Comparison of ENCODE assay signal across 24 mouse cellular contexts in the genomic region with DNA sequence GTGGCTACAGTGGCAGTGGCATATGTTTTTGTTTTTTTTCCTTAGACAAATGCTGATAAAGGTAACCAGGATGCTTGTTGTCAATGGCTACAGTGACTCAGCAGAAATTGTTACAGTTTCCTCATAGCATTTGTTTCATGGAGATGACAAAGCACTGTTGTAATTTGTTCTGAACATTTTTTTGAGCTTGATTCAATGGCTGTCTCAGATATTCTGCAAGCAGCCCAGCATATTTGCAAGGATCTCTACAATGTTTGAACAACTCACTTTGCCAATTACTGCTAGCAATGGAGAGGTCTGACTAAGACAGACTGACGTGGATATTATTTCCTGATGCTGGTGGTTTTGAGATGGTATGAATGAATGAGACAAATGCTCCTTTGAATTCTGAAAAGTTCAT.
DNase-seq lines count a peak whose midpoint lies in the region; ATAC-seq and TF ChIP-seq lines count a peak whose summit lies in the region.
"Had no signal": no experiment of that assay in that cellular context is flagged by ENCODE, and none has a peak within 500 bp of the region (broad histone marks: within the 10 kb centered on the region; RNA-seq: fewer than 3 reads in every experiment).

No protein-coding gene starts in this region.

- H3K9me3 ChIP-seq in liver, embryonic 11.5 days (ENCODE audit: control insufficient read depth, low read length) = no peaks in the 10 kb centered on the region
- no peaks in the 10 kb centered on the region for H3K9me3 ChIP-seq in midbrain, embryonic 13.5 days
- H3K9me3 ChIP-seq: forebrain, embryonic 12.5 days; forebrain, embryonic 15.5 days; heart, embryonic 12.5 days; heart, embryonic 15.5 days had no signal

- H3K4me1 ChIP-seq in liver, adult 2 months (ENCODE audit: control insufficient read depth, insufficient read depth, low read length) = peaks cover 3% of the 10 kb centered on the region; the same call in 1 of the 2 replicates
- H3K4me1 ChIP-seq in liver, embryonic 11.5 days (replicated peaks; ENCODE audit: control insufficient read depth, insufficient read depth, low read length) = no peaks in the 10 kb centered on the region
- H3K4me1 ChIP-seq in embryonic fibroblast, embryonic 13.5 days (ENCODE audit: control insufficient read depth, insufficient read depth, low read length) = no peaks in the 10 kb centered on the region
- H3K4me1 ChIP-seq in midbrain, embryonic 13.5 days (replicated peaks) = no peaks in the 10 kb centered on the region
- H3K4me1 ChIP-seq: forebrain, embryonic 12.5 days; forebrain, embryonic 15.5 days; heart, embryonic 12.5 days; heart, embryonic 15.5 days had no signal

- H3K4me3 ChIP-seq in liver, adult 2 months (ENCODE audit: insufficient read depth, low read depth, low read length) = no peak overlapping the region
- no peak overlapping the region for H3K4me3 ChIP-seq in liver, embryonic 11.5 days (ENCODE audit: low read depth, low read length)
- H3K4me3 ChIP-seq in embryonic fibroblast, embryonic 13.5 days (ENCODE audit: insufficient read depth, low read length) = no peak overlapping the region
- H3K4me3 ChIP-seq in midbrain, embryonic 13.5 days (replicated peaks) = no peak overlapping the region
- H3K4me3 ChIP-seq: forebrain, embryonic 12.5 days; forebrain, embryonic 15.5 days; heart, embryonic 12.5 days; heart, embryonic 15.5 days had no signal

- no peak overlapping the region for H3K27ac ChIP-seq in liver, adult 2 months (replicated peaks; ENCODE audit: insufficient read depth, low read depth, low read length)
- no peak overlapping the region for H3K27ac ChIP-seq in liver, embryonic 11.5 days (ENCODE audit: low read depth, low read length)
- 0 out of 2 replicates have a peak overlapping the region, but pooled peaks have one; percentile 2 for H3K27ac ChIP-seq in embryonic fibroblast, embryonic 13.5 days (ENCODE audit: insufficient read depth, low read length)
- H3K27ac ChIP-seq in midbrain, embryonic 13.5 days = no peak overlapping the region
- H3K27ac ChIP-seq: forebrain, embryonic 12.5 days; forebrain, embryonic 15.5 days; heart, embryonic 15.5 days; hindbrain, embryonic 14.5 days had no signal

- H3K79me2 ChIP-seq in liver, adult 2 months (ENCODE audit: control insufficient read depth, insufficient read depth, low read length) = no peaks in the 10 kb centered on the region

- H3K9ac ChIP-seq in liver, adult 2 months (ENCODE audit: low read depth, low read length) = no peak overlapping the region
- H3K9ac ChIP-seq in liver, embryonic 11.5 days (ENCODE audit: low read depth, low read length) = no peak overlapping the region
- H3K9ac ChIP-seq in midbrain, embryonic 13.5 days (replicated peaks) = no peak overlapping the region
- H3K9ac ChIP-seq: forebrain, embryonic 12.5 days; forebrain, embryonic 15.5 days; heart, embryonic 12.5 days; heart, embryonic 15.5 days; hindbrain, embryonic 14.5 days had no signal

- ATAC-seq in liver, embryonic 11.5 days (replicated peaks; ENCODE audit: low FRiP score) = no peak
- no peak for ATAC-seq in midbrain, embryonic 13.5 days
- ATAC-seq: activated CD4-positive, CD25-positive, alpha-beta regulatory T cell, adult 4 months; CD4-positive, CD25-positive, alpha-beta regulatory T cell, adult 4 months; forebrain, embryonic 15.5 days; intestine, postnatal 0 days had no signal

- DNase-seq in liver, adult 2 months (ENCODE audit: extremely low read depth, low read depth, low spot score) = peak; percentile 2
- DNase-seq in liver, embryonic 11.5 days (ENCODE audit: low spot score) = no peak
- peak; percentile 71 for DNase-seq in NIH3T3 (ENCODE audit: low read depth)
- no peak for DNase-seq in cerebellum, adult 9-10 months
- no peak for DNase-seq in T-cell, adult 2 months (ENCODE audit: low spot score)
- DNase-seq: adrenal gland, postnatal 10 days; adrenal gland, postnatal 36 days; cerebellum, adult 11-12 months; cerebellum, adult 8-10 months; cerebellum, postnatal 14 days; gastrocnemius, postnatal 25 days; heart, adult 18-20 months; heart, postnatal 10 days; heart, postnatal 36 days had no signal

- WGBS in liver, adult 2 months = 59% methylated on average over 1 of the region's 1 CpGs
- WGBS in liver, embryonic 11.5 days = 84% methylated on average over 1 of the region's 1 CpGs
- WGBS in midbrain, embryonic 13.5 days = 85% methylated on average over 1 of the region's 1 CpGs

- H3K4me2 ChIP-seq in liver, embryonic 11.5 days = no peak overlapping the region
- no peak overlapping the region for H3K4me2 ChIP-seq in midbrain, embryonic 13.5 days (replicated peaks)
- H3K4me2 ChIP-seq: forebrain, embryonic 12.5 days; forebrain, embryonic 15.5 days; heart, embryonic 12.5 days; heart, embryonic 15.5 days; hindbrain, embryonic 14.5 days had no signal

- TF ChIP-seq POLR2A in liver, adult 2 months (IDR thresholded peaks at IDR 0.05; ENCODE audit: extremely low read depth, insufficient read depth, low read length) = no peak
- TF ChIP-seq POLR2A in embryonic fibroblast, embryonic 13.5 days (IDR thresholded peaks at IDR 0.05; ENCODE audit: low read depth, low read length) = no peak

- no peaks in the 10 kb centered on the region for H3K27me3 ChIP-seq in liver, adult 2 months (ENCODE audit: control insufficient read depth, insufficient read depth, low read length)
- no peaks in the 10 kb centered on the region for H3K27me3 ChIP-seq in liver, embryonic 11.5 days (replicated peaks; ENCODE audit: control insufficient read depth, insufficient read depth, low read length)
- no peaks in the 10 kb centered on the region for H3K27me3 ChIP-seq in midbrain, embryonic 13.5 days
- H3K27me3 ChIP-seq: forebrain, embryonic 12.5 days; forebrain, embryonic 15.5 days; heart, embryonic 12.5 days; heart, embryonic 15.5 days had no signal

- TF ChIP-seq CTCF in liver, adult 2 months (IDR thresholded peaks at IDR 0.05; ENCODE audit: low read depth, low read length) = no peak
- no peak for TF ChIP-seq CTCF in embryonic fibroblast, embryonic 13.5 days (IDR thresholded peaks at IDR 0.05; ENCODE audit: borderline replicate concordance, insufficient read depth, low read length)

- H3K36me3 ChIP-seq in liver, adult 2 months (ENCODE audit: control insufficient read depth, insufficient read depth, low read length) = no peaks in the 10 kb centered on the region
- H3K36me3 ChIP-seq in liver, embryonic 11.5 days (ENCODE audit: control insufficient read depth, insufficient read depth, low read length) = no peaks in the 10 kb centered on the region
- no peaks in the 10 kb centered on the region for H3K36me3 ChIP-seq in midbrain, embryonic 13.5 days
- H3K36me3 ChIP-seq: forebrain, embryonic 12.5 days; forebrain, embryonic 15.5 days; heart, embryonic 12.5 days; heart, embryonic 15.5 days had no signal

Comparison
In these comparisons a context has a peak if more than half of its experiments do, and no peak if none do; other contexts are left out.
1. DNase-seq: peak in liver, adult 2 months (single experiment) and NIH3T3 (single experiment); none in liver, embryonic 11.5 days (single experiment), cerebellum, adult 9-10 months (single experiment) and T-cell, adult 2 months (single experiment).